Mouse (Mus musculus): ENCODE measurements around the gene Mesd.

Mesd gene

GRCm38 (mm10) chr7:83914566-83914965 is 30.3 kb downstream of the Mesd start:
- DNase-seq: peak; percentile 81

DNA sequence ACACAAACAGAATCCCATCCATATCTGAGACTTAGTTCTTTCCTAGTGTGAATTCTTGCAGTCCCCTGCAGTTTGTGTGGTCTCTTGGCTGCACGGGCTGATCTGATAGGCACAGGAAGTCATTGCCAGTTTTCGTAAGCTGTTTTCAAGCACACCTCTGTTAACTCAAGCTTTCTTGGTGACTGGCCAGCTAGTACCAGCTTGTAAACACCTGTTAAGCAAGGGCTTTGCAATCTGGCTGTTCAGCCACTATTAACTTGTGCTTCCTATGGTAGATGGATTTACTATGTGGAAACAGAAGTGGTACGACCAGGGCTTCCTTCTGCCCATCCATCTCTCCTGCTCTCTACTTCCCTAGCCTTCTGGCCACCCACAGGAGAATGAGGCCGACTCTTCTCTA is 36.0 kb downstream of the Mesd start:
- DNase-seq: no peak

DNA sequence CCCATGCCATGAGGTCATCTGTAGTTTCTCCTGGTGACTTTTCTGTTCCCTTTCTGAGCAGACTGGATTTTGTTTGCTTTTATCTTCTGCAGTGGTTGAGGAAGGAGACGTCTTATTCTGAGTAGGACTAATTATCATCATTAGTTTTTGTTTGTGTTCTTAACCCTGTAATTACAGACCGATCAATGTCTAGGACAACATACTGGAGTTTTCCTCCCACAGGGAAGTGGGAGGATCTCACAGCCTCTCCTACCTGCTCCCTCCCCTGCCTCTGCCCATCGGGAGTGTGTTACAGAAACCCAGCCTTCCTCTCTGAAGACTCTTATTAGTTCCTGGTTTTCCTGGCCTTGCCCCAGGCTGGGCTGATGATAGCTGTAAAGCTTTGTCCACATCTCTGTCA is 37.4 kb downstream of the Mesd start:
- DNase-seq: no peak

- no peak for DNase-seq
Observed at GRCm38 (mm10) chr7:83939017-83939721, 54.9 kb downstream of the Mesd start.

DNA sequence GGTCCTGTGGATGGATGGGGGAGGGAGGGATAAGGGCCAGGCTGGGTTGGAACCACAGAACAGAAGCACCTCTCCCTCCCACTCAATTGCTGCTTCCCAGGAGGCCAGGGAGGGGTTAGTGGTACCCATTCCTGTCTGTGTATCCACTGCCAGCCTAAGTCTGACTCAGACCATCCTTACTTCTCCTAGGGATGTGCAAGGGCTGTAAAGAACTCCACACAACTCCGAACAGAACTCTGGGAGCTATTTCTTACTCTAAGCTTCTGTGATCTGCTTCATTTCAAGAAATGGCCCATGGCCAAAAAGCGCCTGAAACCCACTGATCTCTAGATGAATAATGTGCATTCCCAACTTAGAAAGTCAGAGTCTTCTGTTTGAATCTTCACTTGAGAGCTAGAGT is 55.9 kb downstream of the Mesd start:
- DNase-seq: no peak

- no peak for DNase-seq
Observed at GRCm38 (mm10) chr7:83941701-83942101, 57.4 kb downstream of the Mesd start.

DNA sequence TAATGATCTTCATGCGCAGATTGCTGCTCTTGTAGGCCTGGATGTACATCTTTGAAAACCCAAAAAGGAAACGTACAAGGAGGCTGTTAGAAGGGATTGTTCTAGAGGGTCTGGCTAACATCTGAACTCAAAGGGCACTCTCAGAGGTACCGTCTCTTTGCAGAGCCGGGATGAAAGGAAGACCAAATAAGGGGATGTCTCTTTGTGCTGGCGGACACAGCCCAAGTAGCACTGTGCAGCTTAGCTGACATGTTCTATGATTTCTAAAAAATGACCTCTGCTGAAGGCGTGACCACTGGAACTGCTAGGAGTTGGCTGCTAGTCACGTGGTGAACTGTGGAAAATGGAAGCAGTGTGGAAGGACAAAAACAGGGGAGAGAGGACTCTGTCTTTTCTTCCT is 64.5 kb downstream of the Mesd start:
- DNase-seq: no peak

GRCm38 (mm10) chr7:83949662-83950061 is 65.4 kb downstream of the Mesd start:
- no peak for DNase-seq

Measured in thymus, postnatal 14 days (tissue).